Mouse (Mus musculus) cerebellum, adult 8-10 months (tissue): ENCODE measurements around the gene Dnah2.

ENCODE experiments used
- DNase-seq: peaks from one replicate; pipeline ENCODE4 v3.0.0; 2022

Gene Dnah2

DNA sequence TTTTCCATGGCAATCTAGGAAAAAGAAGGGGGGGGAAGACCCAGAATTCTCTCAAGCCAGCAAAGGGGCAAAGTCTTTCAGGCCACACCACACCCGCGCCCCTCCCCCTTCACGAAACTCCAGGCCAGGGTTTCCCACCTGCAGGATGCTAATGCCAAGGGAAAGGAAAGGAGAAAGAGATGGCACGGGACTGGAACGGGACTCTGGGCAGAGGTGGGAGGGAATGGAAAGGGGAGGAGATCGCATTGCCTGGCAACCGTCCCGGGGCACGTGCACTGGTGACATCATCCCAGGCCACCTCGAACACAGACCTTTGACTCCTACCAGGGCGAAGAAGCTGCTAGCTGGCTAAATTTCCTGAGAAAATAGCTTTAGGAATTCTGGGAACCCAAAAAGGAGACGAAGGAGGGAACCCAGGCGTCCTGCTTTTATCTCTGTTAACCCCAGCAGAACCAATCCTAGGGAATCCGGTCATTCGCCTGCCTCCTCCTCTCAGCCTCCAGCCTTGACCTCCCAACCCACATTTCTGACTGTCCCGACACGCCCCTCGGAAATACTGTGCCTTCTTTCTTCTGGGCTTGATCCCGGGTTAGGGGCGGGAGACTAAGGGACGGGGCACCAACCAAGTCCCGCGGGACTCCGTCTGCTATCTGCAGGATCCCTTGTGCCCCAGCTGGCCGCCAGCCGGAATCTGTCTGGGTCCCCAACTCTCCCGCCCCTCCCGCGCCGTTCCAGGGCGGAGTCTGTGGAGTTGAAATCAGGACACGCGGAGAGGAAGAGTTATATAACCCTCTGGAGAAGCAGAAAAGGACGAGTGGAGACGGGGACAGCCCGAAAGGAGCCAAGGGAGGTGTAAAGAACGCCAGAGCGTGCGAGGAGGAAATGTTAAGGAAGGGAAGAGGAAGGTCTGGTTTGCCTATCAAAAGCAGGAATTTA is 131.2 kb downstream of the Dnah2 start:
- DNase-seq: peak; percentile 96

- DNase-seq: no peak
Observed at GRCm38 (mm10) chr11:69416921-69417448, 131.9 kb downstream of the Dnah2 start.

GRCm38 (mm10) chr11:69416509-69416908 is 132.4 kb downstream of the Dnah2 start:
- no peak for DNase-seq

- DNase-seq: peak; percentile 60
Observed at GRCm38 (mm10) chr11:69415668-69416451, 133.1 kb downstream of the Dnah2 start.

DNA sequence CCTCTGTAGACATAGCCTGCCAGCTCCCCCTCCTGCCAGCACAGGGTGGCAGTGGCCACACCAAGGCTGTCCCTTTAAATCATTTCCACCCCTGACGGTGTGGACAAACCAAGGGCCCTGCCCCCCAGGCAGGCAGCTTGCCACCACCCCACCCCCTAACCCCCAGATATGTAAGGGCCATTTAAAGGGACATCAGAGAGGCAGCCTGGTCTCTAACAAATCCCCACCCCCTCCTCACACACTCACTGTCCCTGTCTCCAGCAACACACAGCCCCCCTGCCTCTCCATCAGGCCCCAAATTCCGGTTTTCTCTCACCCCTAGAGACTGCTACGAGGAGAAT is 133.6 kb downstream of the Dnah2 start:
- peak; percentile 69 for DNase-seq

GRCm38 (mm10) chr11:69414421-69415326 is 134.2 kb downstream of the Dnah2 start:
- no peak for DNase-seq

GRCm38 (mm10) chr11:69413221-69414181 is 135.4 kb downstream of the Dnah2 start, which contains the start of gene Kdm6b:
Gene Kdm6b, minus strand, starts transcription at chr11:69413675.
- DNase-seq: peak; percentile 77

- DNase-seq: no peak
Observed at GRCm38 (mm10) chr11:69412548-69412947, 136.4 kb downstream of the Dnah2 start.

GRCm38 (mm10) chr11:69411538-69412203 is 137.2 kb downstream of the Dnah2 start:
- peak; percentile 41 for DNase-seq

- peak; percentile 93 for DNase-seq
Observed at GRCm38 (mm10) chr11:69411073-69411535, 137.8 kb downstream of the Dnah2 start.

GRCm38 (mm10) chr11:69410310-69411072 is 138.4 kb downstream of the Dnah2 start:
- DNase-seq: no peak

- no peak for DNase-seq
Observed at GRCm38 (mm10) chr11:69410045-69410309, 138.9 kb downstream of the Dnah2 start.

DNA sequence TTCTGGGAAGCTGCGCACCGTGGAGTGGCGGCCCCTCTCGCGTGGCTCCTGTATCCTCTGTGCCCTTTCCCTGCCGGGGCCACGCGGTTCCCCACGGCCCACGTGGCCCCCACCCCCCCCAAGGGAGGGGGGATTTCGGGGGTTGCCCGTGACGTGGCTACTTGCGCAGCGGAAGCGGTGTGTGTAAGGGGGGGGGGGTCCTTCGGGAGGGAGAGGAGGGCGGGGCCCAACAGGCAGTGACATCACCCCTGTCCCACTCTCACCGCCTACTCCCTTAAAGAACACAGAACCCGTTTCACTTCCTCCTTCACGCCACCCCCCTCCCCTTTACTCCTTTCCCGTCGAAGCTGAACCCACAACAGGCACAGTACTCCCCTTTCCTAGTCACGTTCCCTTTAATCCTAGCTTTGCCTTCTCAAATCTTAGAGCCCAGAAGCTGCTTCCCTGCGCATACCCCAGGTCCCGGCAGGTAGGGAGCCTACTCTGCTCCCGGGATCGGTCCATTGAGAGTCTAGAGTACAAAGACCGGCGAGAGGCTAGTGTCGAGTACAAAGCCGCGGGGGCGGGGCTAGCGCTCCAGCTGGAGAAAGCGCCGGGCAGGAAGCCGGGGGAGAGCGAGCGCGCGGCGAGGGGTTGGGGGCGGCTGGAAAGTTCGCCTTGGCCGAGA is 139.4 kb downstream of the Dnah2 start:
- peak; percentile 75 for DNase-seq

- DNase-seq: peak; percentile 82
Observed at GRCm38 (mm10) chr11:69408541-69409377, 140.2 kb downstream of the Dnah2 start.

DNA sequence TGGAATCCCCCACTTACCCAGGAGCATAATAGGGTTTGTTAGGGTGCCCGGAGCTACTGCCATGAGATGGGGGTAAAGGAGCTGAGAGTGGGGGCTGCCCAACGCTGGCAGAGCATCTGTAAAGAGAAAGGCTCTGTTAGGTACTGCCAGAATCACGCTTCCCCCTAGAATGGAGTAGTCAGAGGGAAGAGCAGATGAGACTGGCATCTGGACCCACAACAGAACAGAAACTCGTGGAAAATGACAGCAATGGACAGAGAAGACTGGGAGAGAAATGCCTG is 141.2 kb downstream of the Dnah2 start:
- no peak for DNase-seq

DNA sequence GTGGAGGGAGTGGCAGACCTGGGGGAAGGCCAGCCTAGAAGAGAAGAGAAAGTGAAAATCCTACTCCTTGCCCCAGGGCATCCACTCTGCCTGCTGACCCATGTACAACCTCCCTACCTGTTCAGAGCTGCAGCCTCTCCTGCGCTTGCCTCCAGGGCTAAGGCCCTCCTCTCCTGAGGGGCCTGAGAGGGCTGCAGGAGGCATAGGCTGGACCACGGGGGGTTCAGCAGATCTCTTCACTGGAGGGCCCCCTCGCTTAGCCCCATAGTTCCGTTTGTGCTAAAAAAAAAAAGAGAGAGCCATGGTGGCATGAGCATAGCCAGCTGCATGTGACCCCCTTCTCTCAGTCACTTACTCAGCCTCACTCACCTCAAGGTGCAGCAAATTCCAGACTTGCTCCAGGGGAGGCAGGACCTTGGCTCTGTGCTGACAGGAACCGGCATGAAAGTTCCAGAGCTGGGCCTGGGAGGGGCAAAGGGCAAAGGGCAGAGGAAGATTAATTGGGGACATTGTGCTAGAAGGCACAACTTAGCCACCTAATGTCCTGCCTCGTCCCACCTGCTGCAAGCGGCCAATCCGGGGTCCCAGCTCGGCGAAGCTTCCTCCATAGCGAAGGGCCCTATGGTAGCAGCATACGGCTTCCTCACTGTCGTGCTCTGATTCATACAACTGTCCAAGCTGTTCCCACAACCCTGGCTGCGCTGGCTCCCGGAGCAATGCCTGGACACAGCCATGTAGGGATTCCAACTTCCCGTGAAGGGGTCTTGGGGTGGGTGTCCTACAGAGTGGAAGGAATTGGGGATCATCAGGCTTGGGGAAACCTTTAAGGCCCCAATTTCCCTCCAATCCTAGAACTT is 141.8 kb downstream of the Dnah2 start:
- DNase-seq: no peak

GRCm38 (mm10) chr11:69406282-69406681 is 142.6 kb downstream of the Dnah2 start:
- peak; percentile 31 for DNase-seq
